Mouse (Mus musculus) heart, postnatal 0 days (tissue): ENCODE measurements around the gene Ccdc146. TPM values are rescaled to one million over a fixed set of nuclear protein-coding genes. Genes with fewer than 3 reads are reported as not detected.

Source experiments
- ATAC-seq: fragments of 200-750 bp; cut with Nextera tagmentation; 2 replicates; pipeline ENCODE4 v1.8.0; 2017; ENCODE audit warnings: low read depth, moderate number of reproducible peaks, moderate library complexity; ENCODE audit not compliant: insufficient read depth
- DNase-seq: peaks from one replicate; pipeline ENCODE4 v3.0.0-alpha.2; 2016; ENCODE audit warnings: low spot score
- H3K27ac ChIP-seq: fragments of 300-500 bp; sonication (generic); 2 replicates; pipeline ENCODE4 v1.5.1; 2014; ENCODE audit warnings: low read depth, mild to moderate bottlenecking
- H3K27me3 ChIP-seq: fragments of 300-500 bp; sonication (generic); 2 replicates; pipeline ENCODE4 v1.6.1; 2014; ENCODE audit warnings: low read length, mixed read lengths; ENCODE audit not compliant: control insufficient read depth, insufficient read depth
- H3K36me3 ChIP-seq: fragments of 300-500 bp; sonication (generic); replicated peaks from 2 replicates; pipeline ENCODE4 v1.6.1; 2014; ENCODE audit warnings: low read length, mixed read lengths; ENCODE audit not compliant: control insufficient read depth, insufficient read depth
- H3K4me1 ChIP-seq: fragments of 300-500 bp; sonication (generic); 2 replicates; pipeline ENCODE4 v1.6.1; 2014; ENCODE audit warnings: antibody characterized with exemption; ENCODE audit not compliant: control insufficient read depth, insufficient read depth
- H3K4me2 ChIP-seq: fragments of 300-500 bp; sonication (generic); 2 replicates; pipeline ENCODE4 v1.6.1; 2014; ENCODE audit warnings: low read depth, mild to moderate bottlenecking, low read length, moderate library complexity
- H3K4me3 ChIP-seq: fragments of 300-500 bp; sonication (generic); 2 replicates; pipeline ENCODE4 v1.5.1; 2014; ENCODE audit warnings: low read depth, low read length
- H3K9ac ChIP-seq: fragments of 300-500 bp; sonication (generic); replicated peaks from 2 replicates; pipeline ENCODE4 v1.6.1; 2014; ENCODE audit warnings: low read depth, low read length, mixed read lengths
- H3K9me3 ChIP-seq: fragments of 300-500 bp; sonication (generic); replicated peaks from 2 replicates; pipeline ENCODE4 v1.6.1; 2016; ENCODE audit warnings: low read length; ENCODE audit not compliant: control insufficient read depth
- CTCF ChIP-seq: IDR thresholded peaks from 2 replicates; pipeline ENCODE4 v1.5.1; 2016; ENCODE audit warnings: antibody characterized with exemption, control low read depth, low read depth
- EP300 ChIP-seq: IDR thresholded peaks from 2 replicates; pipeline ENCODE4 v1.6.1; 2016; ENCODE audit warnings: antibody characterized with exemption, low read depth
- WGBS: fragments of 180-500 bp; shearing (Covaris S2); extraction: QIAGEN DNeasy Blood & Tissue Kit; methylation state at CpG from one replicate; pipeline ENCODE4 v1.1.7; 2014; 5-methylcytosine and 5-hydroxymethylcytosine counted together
- polyA plus RNA-seq: library from polyadenylated mRNA; unstranded; fragments of >200 nt; fragmentation: Nextera tagmentation; extraction: Ambion mirVana; gene quantifications from 2 replicates; pipeline ENCODE4 v1.2.1, GENCODE M21; 2015
- total RNA-seq: library from RNA; depleted of rRNA; stranded (reverse); fragments of >200 nt; gene quantifications from 2 replicates; pipeline ENCODE4 v1.2.3, GENCODE M21; 2014; ENCODE audit warnings: low replicate concordance

Gene Ccdc146
- total and polyA plus RNA-seq, 2 experiments from 2014 or later: 0.08 to 4.1 TPM

GRCm38 (mm10) chr5:21269446-21269845 lies 155.0 kb downstream of the Ccdc146 start:
- Histone ChIP-seq H3K4me1 (no peaks in the 10 kb centered on the region), H3K9me3 (no peaks in the 10 kb centered on the region), H3K27ac (no peak overlapping the region), H3K27me3 (no peaks in the 10 kb centered on the region), H3K4me3 (no peak overlapping the region), H3K4me2 (no peak overlapping the region), H3K9ac (no peak overlapping the region), H3K36me3 (no peaks in the 10 kb centered on the region)
- ATAC-seq: no peak
- TF ChIP-seq CTCF: no peak
- no peak for TF ChIP-seq EP300
- no peak for DNase-seq
- 54% methylated on average over 5 of the region's 5 CpGs for WGBS

DNA sequence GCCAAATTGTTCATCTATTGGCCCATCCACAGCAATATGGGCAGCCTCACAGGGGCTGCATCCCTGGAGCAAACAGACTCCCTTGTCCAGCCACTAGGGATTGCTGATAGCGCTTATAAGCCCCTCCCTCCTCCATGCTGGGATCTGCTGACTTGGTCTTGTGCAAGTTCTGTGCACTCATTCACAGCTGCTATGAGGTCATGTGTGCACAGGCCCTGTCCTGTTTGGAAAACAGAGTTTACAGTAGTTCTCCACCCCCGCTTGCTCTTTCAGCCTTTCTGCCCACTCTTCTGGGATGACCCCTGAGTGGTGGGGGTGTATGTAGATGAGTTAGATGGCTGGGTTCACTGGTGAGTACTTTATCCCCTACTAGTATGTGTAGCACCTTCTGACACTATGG lies 157.4 kb downstream of the Ccdc146 start:
- H3K27me3 ChIP-seq: no peaks in the 10 kb centered on the region
- no peak overlapping the region for H3K9ac ChIP-seq
- TF ChIP-seq CTCF (no peak), EP300 (no peak)
- ATAC-seq (peak; percentile 39; the same call in 1 of the 2 replicates), DNase-seq (no peak)
- no peak overlapping the region for H3K27ac ChIP-seq
- H3K9me3 ChIP-seq: no peaks in the 10 kb centered on the region
- H3K36me3 ChIP-seq: no peaks in the 10 kb centered on the region
- WGBS: 75% methylated on average over 2 of the region's 2 CpGs
- no peak overlapping the region for H3K4me3 ChIP-seq
- H3K4me1 ChIP-seq: no peaks in the 10 kb centered on the region
- no peak overlapping the region for H3K4me2 ChIP-seq

GRCm38 (mm10) chr5:21265049-21265448 lies 159.4 kb downstream of the Ccdc146 start:
- TF ChIP-seq CTCF (peak; percentile 96), EP300 (no peak)
- Histone ChIP-seq H3K4me3 (no peak overlapping the region), H3K9me3 (no peaks in the 10 kb centered on the region), H3K36me3 (no peaks in the 10 kb centered on the region), H3K4me2 (no peak overlapping the region), H3K4me1 (no peaks in the 10 kb centered on the region), H3K27me3 (no peaks in the 10 kb centered on the region), H3K9ac (no peak overlapping the region), H3K27ac (no peak overlapping the region)
- ATAC-seq (0 out of 2 replicates have a peak, but pooled peaks have one; percentile 47), DNase-seq (peak; percentile 81)
- 17% methylated on average over 4 of the region's 4 CpGs for WGBS

DNA sequence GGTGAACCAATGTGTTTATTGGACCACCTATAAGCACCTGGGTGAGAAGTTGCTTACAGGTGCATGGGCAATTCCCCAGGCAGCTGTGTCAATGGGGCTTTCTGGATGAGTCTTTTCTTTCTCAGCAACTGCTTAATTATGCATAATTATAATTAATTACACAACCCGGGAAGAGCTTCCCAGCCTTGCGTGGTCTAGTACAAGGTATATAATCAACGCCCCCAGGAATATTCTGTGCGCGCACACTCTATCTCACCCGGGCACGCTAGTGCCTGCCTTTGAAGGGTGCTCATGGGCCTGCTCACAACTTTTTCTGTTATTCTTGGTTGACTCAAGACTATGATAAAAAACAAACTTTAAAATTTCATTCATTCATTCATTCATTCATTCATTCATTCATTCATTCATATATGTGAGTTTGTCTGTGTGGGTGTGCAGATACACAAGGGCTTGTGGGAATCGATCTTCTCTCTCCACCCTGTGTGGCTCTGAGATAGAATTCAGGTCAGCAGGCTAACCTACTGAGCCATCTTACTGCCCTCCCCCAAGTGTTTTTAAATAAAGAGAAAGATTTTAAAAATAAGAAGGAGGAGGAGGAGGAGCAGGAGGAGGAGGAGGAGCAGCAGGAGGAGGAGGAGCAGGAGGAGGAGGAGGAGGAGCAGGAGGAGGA lies 160.0 kb downstream of the Ccdc146 start:
- Histone ChIP-seq H3K9ac (no peak overlapping the region), H3K9me3 (no peaks in the 10 kb centered on the region), H3K27ac (no peak overlapping the region), H3K36me3 (no peaks in the 10 kb centered on the region), H3K27me3 (no peaks in the 10 kb centered on the region), H3K4me1 (no peaks in the 10 kb centered on the region), H3K4me2 (no peak overlapping the region), H3K4me3 (no peak overlapping the region)
- ATAC-seq (no peak), DNase-seq (no peak)
- TF ChIP-seq EP300 (no peak), CTCF (no peak)
- WGBS: 88% methylated on average over 8 of the region's 8 CpGs

DNA sequence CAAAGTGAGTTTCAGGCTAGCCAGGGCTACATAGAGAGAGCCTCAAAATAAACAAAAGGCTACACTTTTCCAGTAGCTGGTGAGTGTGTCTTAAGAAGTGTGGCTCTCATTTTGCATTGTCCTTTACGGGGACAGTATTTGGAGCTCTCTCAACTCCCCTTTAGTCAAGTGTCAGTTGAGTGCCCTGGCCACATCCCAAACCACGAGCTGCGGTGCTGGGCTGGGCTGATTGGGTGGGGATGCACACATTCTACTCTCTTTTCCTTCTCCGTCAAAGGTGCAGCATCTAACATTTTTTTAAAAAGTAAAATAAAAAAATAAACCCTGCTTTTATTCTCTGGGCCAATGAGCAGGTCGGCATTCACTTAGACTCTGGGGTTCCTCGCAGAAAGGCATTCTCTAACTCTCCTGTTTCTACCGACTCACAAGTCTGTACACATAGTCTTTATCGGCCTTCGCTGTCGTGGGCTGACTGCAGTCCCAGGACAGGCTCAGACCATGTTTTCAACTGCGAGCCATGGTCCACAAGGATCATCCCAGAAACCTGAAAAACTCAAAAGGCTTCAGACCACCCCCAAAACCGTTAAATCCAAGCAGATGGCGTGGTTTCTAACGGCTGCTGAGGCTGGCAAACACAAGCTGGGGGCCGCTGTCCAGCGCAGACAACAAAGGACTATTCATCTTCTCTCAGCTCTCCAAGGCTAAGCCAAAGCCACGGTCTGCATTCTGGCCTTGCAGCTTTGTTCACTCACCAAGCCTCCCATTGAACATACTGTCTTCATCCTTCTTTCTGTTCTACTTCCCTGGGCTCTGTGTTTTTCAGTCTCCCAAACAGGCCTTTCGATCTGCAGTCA lies 161.0 kb downstream of the Ccdc146 start:
- Histone ChIP-seq H3K27ac (no peak overlapping the region), H3K9ac (no peak overlapping the region), H3K36me3 (no peaks in the 10 kb centered on the region), H3K9me3 (no peaks in the 10 kb centered on the region), H3K4me3 (no peak overlapping the region), H3K4me2 (no peak overlapping the region), H3K27me3 (no peaks in the 10 kb centered on the region), H3K4me1 (no peaks in the 10 kb centered on the region)
- 49% methylated on average over 18 of the region's 18 CpGs for WGBS
- ATAC-seq: no peak
- no peak for DNase-seq
- no peak for TF ChIP-seq EP300
